Mouse (Mus musculus): ENCODE data around the gene Phf12. TPM values are rescaled to one million over a fixed set of nuclear protein-coding genes. Genes with fewer than 3 reads are reported as not detected.

The Phf12 gene
- polyA plus RNA-seq, 1 experiment: 19.3 TPM

GRCm38 (mm10) chr11:77995556-77995955 is 13.0 kb downstream of the Phf12 start:
- Histone ChIP-seq H3K36me3 (ENCODE audit: control insufficient read depth) (peaks cover 87% of the 10 kb centered on the region), H3K9me3 (ENCODE audit: control insufficient read depth, low read length) (no peaks in the 10 kb centered on the region), H3K4me1 (ENCODE audit: control insufficient read depth) (peaks cover 2% of the 10 kb centered on the region), H3K4me3 (replicated peaks) (no peak overlapping the region), H3K27me3 (ENCODE audit: control insufficient read depth) (no peaks in the 10 kb centered on the region)
- TF ChIP-seq TAL1 (IDR thresholded peaks at IDR 0.05; ENCODE audit: low read length): no peak
- TF ChIP-seq GATA1 (IDR thresholded peaks at IDR 0.05; ENCODE audit: low read length): no peak

GRCm38 (mm10) chr11:78006446-78006845 is 23.9 kb downstream of the Phf12 start:
- no peak for TF ChIP-seq TAL1 (IDR thresholded peaks at IDR 0.05; ENCODE audit: low read length)
- TF ChIP-seq GATA1 (IDR thresholded peaks at IDR 0.05; ENCODE audit: low read length): no peak
- H3K36me3 ChIP-seq (ENCODE audit: control insufficient read depth): peaks cover 94% of the 10 kb centered on the region

GRCm38 (mm10) chr11:78019676-78020075 is 37.1 kb downstream of the Phf12 start:
- no peak overlapping the region for H3K4me3 ChIP-seq (replicated peaks)
- no peak for TF ChIP-seq TAL1 (IDR thresholded peaks at IDR 0.05; ENCODE audit: low read length)
- no peak for TF ChIP-seq GATA1 (IDR thresholded peaks at IDR 0.05; ENCODE audit: low read length)
- peaks cover 99% of the 10 kb centered on the region for H3K36me3 ChIP-seq (ENCODE audit: control insufficient read depth)
- peaks cover 3% of the 10 kb centered on the region for H3K4me1 ChIP-seq (ENCODE audit: control insufficient read depth)
- H3K27me3 ChIP-seq (ENCODE audit: control insufficient read depth): no peaks in the 10 kb centered on the region
- H3K9me3 ChIP-seq (ENCODE audit: control insufficient read depth, low read length): no peaks in the 10 kb centered on the region

More at GRCm38 (mm10) chr11:78006446-78006845, 23.9 kb downstream of the Phf12 start:
- Histone ChIP-seq H3K4me3 (replicated peaks) (no peak overlapping the region), H3K27me3 (ENCODE audit: control insufficient read depth) (no peaks in the 10 kb centered on the region), H3K9me3 (ENCODE audit: control insufficient read depth, low read length) (peaks cover 2% of the 10 kb centered on the region), H3K4me1 (ENCODE audit: control insufficient read depth) (peaks cover 21% of the 10 kb centered on the region)

DNA sequence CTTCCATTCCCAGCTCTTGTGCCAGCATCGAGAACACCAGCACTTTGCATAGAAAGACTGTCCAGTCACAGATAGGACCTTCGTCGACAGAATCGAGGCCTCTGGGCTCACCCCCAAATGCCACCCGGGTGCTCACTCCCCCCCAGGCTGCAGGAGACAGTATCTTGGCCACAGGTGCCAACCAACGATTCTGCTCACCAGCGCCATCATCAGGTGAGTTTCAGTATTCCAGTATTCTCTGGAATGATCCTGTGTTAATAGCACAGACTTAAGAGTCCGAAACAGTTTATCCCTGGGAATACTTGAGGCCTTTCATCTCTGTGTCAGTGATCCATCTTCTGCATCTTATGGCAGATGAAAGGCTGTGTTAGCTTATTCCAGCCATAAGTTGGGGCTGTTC is 41.1 kb downstream of the Phf12 start:
- Histone ChIP-seq H3K9me3 (ENCODE audit: control insufficient read depth, low read length) (no peaks in the 10 kb centered on the region), H3K36me3 (ENCODE audit: control insufficient read depth) (peaks cover 98% of the 10 kb centered on the region), H3K4me3 (replicated peaks) (no peak overlapping the region), H3K27me3 (ENCODE audit: control insufficient read depth) (no peaks in the 10 kb centered on the region), H3K4me1 (ENCODE audit: control insufficient read depth) (peaks cover 3% of the 10 kb centered on the region)
- TF ChIP-seq TAL1 (IDR thresholded peaks at IDR 0.05; ENCODE audit: low read length) (no peak), GATA1 (IDR thresholded peaks at IDR 0.05; ENCODE audit: low read length) (no peak)

- Histone ChIP-seq H3K4me3 (replicated peaks) (no peak overlapping the region), H3K36me3 (ENCODE audit: control insufficient read depth) (peaks cover 86% of the 10 kb centered on the region), H3K9me3 (ENCODE audit: control insufficient read depth, low read length) (no peaks in the 10 kb centered on the region), H3K27me3 (ENCODE audit: control insufficient read depth) (no peaks in the 10 kb centered on the region), H3K4me1 (ENCODE audit: control insufficient read depth) (peaks cover 43% of the 10 kb centered on the region)
- no peak for TF ChIP-seq TAL1 (IDR thresholded peaks at IDR 0.05; ENCODE audit: low read length)
- TF ChIP-seq GATA1 (IDR thresholded peaks at IDR 0.05; ENCODE audit: low read length): no peak
Observed at GRCm38 (mm10) chr11:78029240-78029639, 46.7 kb downstream of the Phf12 start.

GRCm38 (mm10) chr11:78030600-78030999 is 48.0 kb downstream of the Phf12 start:
- H3K4me3 ChIP-seq (replicated peaks): peak overlapping the region; percentile 88
- H3K27me3 ChIP-seq (ENCODE audit: control insufficient read depth): no peaks in the 10 kb centered on the region
- peaks cover 55% of the 10 kb centered on the region for H3K4me1 ChIP-seq (ENCODE audit: control insufficient read depth)
- H3K9me3 ChIP-seq (ENCODE audit: control insufficient read depth, low read length): no peaks in the 10 kb centered on the region
- peaks cover 87% of the 10 kb centered on the region for H3K36me3 ChIP-seq (ENCODE audit: control insufficient read depth)
- TF ChIP-seq GATA1 (IDR thresholded peaks at IDR 0.05; ENCODE audit: low read length) (no peak), TAL1 (IDR thresholded peaks at IDR 0.05; ENCODE audit: low read length) (no peak)

GRCm38 (mm10) chr11:78031389-78031788 is 48.8 kb downstream of the Phf12 start:
- H3K36me3 ChIP-seq (ENCODE audit: control insufficient read depth): peaks cover 87% of the 10 kb centered on the region
- no peaks in the 10 kb centered on the region for H3K27me3 ChIP-seq (ENCODE audit: control insufficient read depth)
- peaks cover 61% of the 10 kb centered on the region for H3K4me1 ChIP-seq (ENCODE audit: control insufficient read depth)
- TF ChIP-seq GATA1 (IDR thresholded peaks at IDR 0.05; ENCODE audit: low read length) (no peak), TAL1 (IDR thresholded peaks at IDR 0.05; ENCODE audit: low read length) (no peak)
- no peaks in the 10 kb centered on the region for H3K9me3 ChIP-seq (ENCODE audit: control insufficient read depth, low read length)
- peak overlapping the region; percentile 88 for H3K4me3 ChIP-seq (replicated peaks)

DNA sequence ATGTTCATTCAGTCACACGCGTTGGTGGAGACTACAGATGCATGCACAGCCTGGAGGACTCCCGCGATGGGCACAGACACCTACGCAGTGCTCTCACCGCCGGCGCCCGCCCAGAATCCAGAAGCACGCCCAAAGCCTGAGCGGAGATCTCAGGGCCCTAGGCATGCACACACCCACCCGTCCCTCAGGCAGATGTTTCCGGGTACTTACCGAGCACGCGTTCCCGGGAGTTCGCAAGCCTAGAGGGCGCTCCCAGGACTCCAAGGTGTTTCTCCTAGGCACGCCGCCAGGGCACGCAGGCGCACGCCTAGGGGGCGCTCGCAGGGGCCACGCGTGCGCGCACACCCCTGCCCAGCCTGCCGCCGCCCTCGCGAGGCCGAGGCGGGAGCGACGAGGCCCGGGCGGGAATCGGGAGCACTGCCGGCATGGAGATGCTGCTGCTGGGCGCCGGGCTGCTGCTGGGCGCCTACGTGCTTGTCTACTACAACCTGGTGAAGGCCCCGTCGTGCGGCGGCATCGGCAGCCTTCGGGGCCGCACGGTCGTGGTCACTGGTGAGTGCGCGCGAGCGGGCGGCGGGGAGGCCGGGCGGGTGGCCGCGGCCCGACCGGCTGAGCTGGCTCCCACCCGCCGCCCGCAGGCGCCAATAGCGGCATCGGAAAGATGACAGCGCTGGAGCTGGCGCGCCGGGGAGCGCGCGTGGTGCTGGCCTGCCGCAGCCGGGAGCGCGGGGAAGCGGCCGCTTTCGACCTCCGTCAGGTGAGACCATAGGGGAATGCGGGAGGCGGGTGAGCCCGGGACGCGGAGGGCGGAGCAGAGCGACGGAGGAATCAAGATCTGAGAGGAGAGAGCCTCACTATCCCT is 49.6 kb downstream of the Phf12 start, which contains the start of gene Dhrs13:
Gene Dhrs13 (plus strand): TSS at position 334 of the 862 bp plus-strand sequence.
- Histone ChIP-seq H3K4me3 (replicated peaks) (peak within 1 kb of the TSS; percentile 88), H3K36me3 (ENCODE audit: control insufficient read depth) (peaks cover 87% of the 10 kb centered on the region), H3K9me3 (ENCODE audit: control insufficient read depth, low read length) (no peaks in the 10 kb centered on the region), H3K27me3 (ENCODE audit: control insufficient read depth) (no peaks in the 10 kb centered on the region), H3K4me1 (ENCODE audit: control insufficient read depth) (peaks cover 69% of the 10 kb centered on the region)
- no peak for TF ChIP-seq GATA1 (IDR thresholded peaks at IDR 0.05; ENCODE audit: low read length)
- TF ChIP-seq TAL1 (IDR thresholded peaks at IDR 0.05; ENCODE audit: low read length): no peak

DNA sequence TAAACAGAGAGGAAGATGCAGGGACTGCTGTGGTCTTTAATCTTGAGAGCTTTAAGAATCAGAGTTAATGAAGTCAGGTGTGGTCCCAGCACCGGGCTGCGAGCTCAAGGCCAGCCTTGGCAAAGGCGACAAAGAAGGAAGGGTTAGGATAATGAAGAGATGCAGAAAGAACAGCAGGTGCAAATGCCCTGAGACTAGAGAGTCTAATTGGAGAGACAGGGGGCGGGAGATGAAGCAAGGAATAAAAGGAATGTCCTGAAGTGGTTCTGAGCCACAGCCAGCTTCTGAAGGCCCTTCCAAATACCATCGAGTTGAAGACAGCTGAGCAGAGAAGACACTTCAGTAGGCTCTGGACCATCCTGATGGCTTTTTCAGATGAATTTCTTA is 50.2 kb downstream of the Phf12 start:
- Histone ChIP-seq H3K27me3 (ENCODE audit: control insufficient read depth) (no peaks in the 10 kb centered on the region), H3K4me3 (replicated peaks) (peak overlapping the region; percentile 88), H3K4me1 (ENCODE audit: control insufficient read depth) (peaks cover 75% of the 10 kb centered on the region), H3K36me3 (ENCODE audit: control insufficient read depth) (peaks cover 87% of the 10 kb centered on the region), H3K9me3 (ENCODE audit: control insufficient read depth, low read length) (no peaks in the 10 kb centered on the region)
- TF ChIP-seq GATA1 (IDR thresholded peaks at IDR 0.05; ENCODE audit: low read length): no peak
- no peak for TF ChIP-seq TAL1 (IDR thresholded peaks at IDR 0.05; ENCODE audit: low read length)

All from erythroblast, embryonic 14.5 days (primary cell).